Mouse (Mus musculus): ENCODE measurements around the gene Dtx1. TPM values are rescaled to one million over a fixed set of nuclear protein-coding genes. Genes with fewer than 3 reads are reported as not detected.

Dtx1 gene
- polyA plus RNA-seq, 1 experiment from 2014 or later = 44.8 TPM

- peak overlapping the region; percentile 92 for H3K9ac ChIP-seq (ENCODE audit: low read depth, low read length)
- H3K27me3 ChIP-seq (replicated peaks; ENCODE audit: control insufficient read depth, insufficient read depth, low read length) = 0 out of 2 replicates have a peak, but pooled peaks cover 2% of the 10 kb centered on the region
- peak overlapping the region; percentile 76 for H3K27ac ChIP-seq (ENCODE audit: low read depth, low read length)
- peaks cover 46% of the 10 kb centered on the region for H3K4me1 ChIP-seq (ENCODE audit: control insufficient read depth, insufficient read depth, low read depth, low read length)
- 1% methylated on average over 25 of the region's 34 CpGs for WGBS
- no peaks in the 10 kb centered on the region for H3K9me3 ChIP-seq (ENCODE audit: control insufficient read depth, low read length)
- peak overlapping the region; percentile 57 for H3K4me3 ChIP-seq (ENCODE audit: low read length)
- no peaks in the 10 kb centered on the region for H3K36me3 ChIP-seq (ENCODE audit: control insufficient read depth, insufficient read depth, low read length)
- ATAC-seq = peak; percentile 40
- peak overlapping the region; percentile 82 for H3K4me2 ChIP-seq (ENCODE audit: low read length)
Observed at GRCm38 (mm10) chr5:120710826-120711248, 890 bp downstream of the Dtx1 start.

- H3K27ac ChIP-seq (ENCODE audit: low read depth, low read length) = peak overlapping the region; percentile 76
- peak overlapping the region; percentile 57 for H3K4me3 ChIP-seq (ENCODE audit: low read length)
- H3K36me3 ChIP-seq (ENCODE audit: control insufficient read depth, insufficient read depth, low read length) = no peaks in the 10 kb centered on the region
- 1% methylated on average over 40 of the region's 40 CpGs for WGBS
- ATAC-seq = peak; percentile 48
- peaks cover 47% of the 10 kb centered on the region for H3K4me1 ChIP-seq (ENCODE audit: control insufficient read depth, insufficient read depth, low read depth, low read length)
- H3K4me2 ChIP-seq (ENCODE audit: low read length) = peak overlapping the region; percentile 82
- 0 out of 2 replicates have a peak, but pooled peaks cover 2% of the 10 kb centered on the region for H3K27me3 ChIP-seq (replicated peaks; ENCODE audit: control insufficient read depth, insufficient read depth, low read length)
- peak overlapping the region; percentile 92 for H3K9ac ChIP-seq (ENCODE audit: low read depth, low read length)
- H3K9me3 ChIP-seq (ENCODE audit: control insufficient read depth, low read length) = no peaks in the 10 kb centered on the region
Observed at GRCm38 (mm10) chr5:120710161-120710825, 1.4 kb downstream of the Dtx1 start.

- 27% methylated on average over 13 of the region's 13 CpGs for WGBS
Observed at GRCm38 (mm10) chr5:120706976-120707375, 4.8 kb downstream of the Dtx1 start.

GRCm38 (mm10) chr5:120706541-120706940 is 5.2 kb downstream of the Dtx1 start:
- no peaks in the 10 kb centered on the region for H3K27me3 ChIP-seq (replicated peaks; ENCODE audit: control insufficient read depth, insufficient read depth, low read length)
- 6% methylated on average over 16 of the region's 16 CpGs for whole genome bisulfite sequencing
- H3K4me2 ChIP-seq (ENCODE audit: low read length) = peak overlapping the region; percentile 56
- H3K27ac ChIP-seq (ENCODE audit: low read depth, low read length) = no peak overlapping the region
- peaks cover 51% of the 10 kb centered on the region for H3K4me1 ChIP-seq (ENCODE audit: control insufficient read depth, insufficient read depth, low read depth, low read length)
- ATAC-seq = no peak
- H3K9ac ChIP-seq (ENCODE audit: low read depth, low read length) = peak overlapping the region; percentile 44; the same call in 1 of the 2 replicates
- no peaks in the 10 kb centered on the region for H3K36me3 ChIP-seq (ENCODE audit: control insufficient read depth, insufficient read depth, low read length)
- H3K4me3 ChIP-seq (ENCODE audit: low read length) = peak overlapping the region; percentile 28
- H3K9me3 ChIP-seq (ENCODE audit: control insufficient read depth, low read length) = no peaks in the 10 kb centered on the region

More at GRCm38 (mm10) chr5:120706976-120707375, 4.8 kb downstream of the Dtx1 start:
- Histone ChIP-seq H3K36me3 (ENCODE audit: control insufficient read depth, insufficient read depth, low read length) (no peaks in the 10 kb centered on the region), H3K4me3 (ENCODE audit: low read length) (peak overlapping the region; percentile 28), H3K27me3 (replicated peaks; ENCODE audit: control insufficient read depth, insufficient read depth, low read length) (no peaks in the 10 kb centered on the region), H3K9ac (ENCODE audit: low read depth, low read length) (peak overlapping the region; percentile 44; the same call in 1 of the 2 replicates), H3K4me1 (ENCODE audit: control insufficient read depth, insufficient read depth, low read depth, low read length) (peaks cover 54% of the 10 kb centered on the region), H3K4me2 (ENCODE audit: low read length) (peak overlapping the region; percentile 56), H3K9me3 (ENCODE audit: control insufficient read depth, low read length) (no peaks in the 10 kb centered on the region), H3K27ac (ENCODE audit: low read depth, low read length) (no peak overlapping the region)
- ATAC-seq = no peak

- Histone ChIP-seq H3K4me2 (ENCODE audit: low read length) (no peak overlapping the region), H3K4me3 (ENCODE audit: low read length) (no peak overlapping the region), H3K27me3 (replicated peaks; ENCODE audit: control insufficient read depth, insufficient read depth, low read length) (no peaks in the 10 kb centered on the region), H3K9ac (ENCODE audit: low read depth, low read length) (no peak overlapping the region), H3K4me1 (ENCODE audit: control insufficient read depth, insufficient read depth, low read depth, low read length) (peaks cover 59% of the 10 kb centered on the region), H3K36me3 (ENCODE audit: control insufficient read depth, insufficient read depth, low read length) (no peaks in the 10 kb centered on the region), H3K27ac (ENCODE audit: low read depth, low read length) (no peak overlapping the region), H3K9me3 (ENCODE audit: control insufficient read depth, low read length) (no peaks in the 10 kb centered on the region)
- 40% methylated on average over 6 of the region's 6 CpGs for WGBS
- no peak for ATAC-seq
Observed at GRCm38 (mm10) chr5:120704421-120704820, 7.3 kb downstream of the Dtx1 start.

- peaks cover 59% of the 10 kb centered on the region for H3K4me1 ChIP-seq (ENCODE audit: control insufficient read depth, insufficient read depth, low read depth, low read length)
- no peak overlapping the region for H3K4me2 ChIP-seq (ENCODE audit: low read length)
- H3K27me3 ChIP-seq (replicated peaks; ENCODE audit: control insufficient read depth, insufficient read depth, low read length) = no peaks in the 10 kb centered on the region
- no peak overlapping the region for H3K9ac ChIP-seq (ENCODE audit: low read depth, low read length)
- H3K36me3 ChIP-seq (ENCODE audit: control insufficient read depth, insufficient read depth, low read length) = no peaks in the 10 kb centered on the region
- H3K9me3 ChIP-seq (ENCODE audit: control insufficient read depth, low read length) = no peaks in the 10 kb centered on the region
- 88% methylated on average over 3 of the region's 3 CpGs for WGBS
- ATAC-seq = no peak
- H3K27ac ChIP-seq (ENCODE audit: low read depth, low read length) = no peak overlapping the region
- no peak overlapping the region for H3K4me3 ChIP-seq (ENCODE audit: low read length)
Observed at GRCm38 (mm10) chr5:120703660-120704059, 8.1 kb downstream of the Dtx1 start.

GRCm38 (mm10) chr5:120702969-120703368 is 8.8 kb downstream of the Dtx1 start:
- Histone ChIP-seq H3K27ac (ENCODE audit: low read depth, low read length) (no peak overlapping the region), H3K9ac (ENCODE audit: low read depth, low read length) (no peak overlapping the region), H3K27me3 (replicated peaks; ENCODE audit: control insufficient read depth, insufficient read depth, low read length) (no peaks in the 10 kb centered on the region), H3K4me1 (ENCODE audit: control insufficient read depth, insufficient read depth, low read depth, low read length) (peaks cover 58% of the 10 kb centered on the region), H3K4me3 (ENCODE audit: low read length) (no peak overlapping the region), H3K36me3 (ENCODE audit: control insufficient read depth, insufficient read depth, low read length) (no peaks in the 10 kb centered on the region), H3K4me2 (ENCODE audit: low read length) (no peak overlapping the region), H3K9me3 (ENCODE audit: control insufficient read depth, low read length) (no peaks in the 10 kb centered on the region)
- 75% methylated on average over 2 of the region's 2 CpGs for WGBS
- no peak for ATAC-seq

- Histone ChIP-seq H3K9ac (ENCODE audit: low read depth, low read length) (no peak overlapping the region), H3K4me2 (ENCODE audit: low read length) (no peak overlapping the region), H3K4me1 (ENCODE audit: control insufficient read depth, insufficient read depth, low read depth, low read length) (peaks cover 57% of the 10 kb centered on the region), H3K9me3 (ENCODE audit: control insufficient read depth, low read length) (no peaks in the 10 kb centered on the region), H3K27me3 (replicated peaks; ENCODE audit: control insufficient read depth, insufficient read depth, low read length) (0 out of 2 replicates have a peak, but pooled peaks cover 2% of the 10 kb centered on the region), H3K4me3 (ENCODE audit: low read length) (no peak overlapping the region), H3K36me3 (ENCODE audit: control insufficient read depth, insufficient read depth, low read length) (no peaks in the 10 kb centered on the region), H3K27ac (ENCODE audit: low read depth, low read length) (no peak overlapping the region)
- no peak for ATAC-seq
- WGBS = 70% methylated on average over 4 of the region's 4 CpGs
Observed at GRCm38 (mm10) chr5:120702421-120702820, 9.3 kb downstream of the Dtx1 start.

- WGBS = 53% methylated on average over 11 of the region's 11 CpGs
- peaks cover 46% of the 10 kb centered on the region for H3K4me1 ChIP-seq (ENCODE audit: control insufficient read depth, insufficient read depth, low read depth, low read length)
- H3K36me3 ChIP-seq (ENCODE audit: control insufficient read depth, insufficient read depth, low read length) = no peaks in the 10 kb centered on the region
- no peak for ATAC-seq
- peaks cover 3% of the 10 kb centered on the region; the same call in 1 of the 2 replicates for H3K27me3 ChIP-seq (replicated peaks; ENCODE audit: control insufficient read depth, insufficient read depth, low read length)
- H3K4me2 ChIP-seq (ENCODE audit: low read length) = no peak overlapping the region
- no peak overlapping the region for H3K4me3 ChIP-seq (ENCODE audit: low read length)
- H3K9ac ChIP-seq (ENCODE audit: low read depth, low read length) = no peak overlapping the region
- no peak overlapping the region for H3K27ac ChIP-seq (ENCODE audit: low read depth, low read length)
- no peaks in the 10 kb centered on the region for H3K9me3 ChIP-seq (ENCODE audit: control insufficient read depth, low read length)
Observed at GRCm38 (mm10) chr5:120700996-120701790, 10.5 kb downstream of the Dtx1 start.
